Mouse (Mus musculus) kidney, adult 2 months (tissue): ENCODE data around the gene Ccser1.

Experiments used
- CTCF ChIP-seq: fragments of 200-500 bp; conservative IDR thresholded peaks from 2 replicates; pipeline ENCODE4 v1.5.1; 2011; ENCODE audit warnings: low read depth, mild to moderate bottlenecking, control low read depth, low read length, moderate library complexity, mixed read lengths; ENCODE audit not compliant: insufficient read depth, insufficient read length
- POLR2A ChIP-seq: fragments of 200-500 bp; IDR thresholded peaks from one replicate; pipeline ENCODE4 v1.6.1; 2011; ENCODE audit warnings: low read depth, low read length, control low read depth

DNA sequence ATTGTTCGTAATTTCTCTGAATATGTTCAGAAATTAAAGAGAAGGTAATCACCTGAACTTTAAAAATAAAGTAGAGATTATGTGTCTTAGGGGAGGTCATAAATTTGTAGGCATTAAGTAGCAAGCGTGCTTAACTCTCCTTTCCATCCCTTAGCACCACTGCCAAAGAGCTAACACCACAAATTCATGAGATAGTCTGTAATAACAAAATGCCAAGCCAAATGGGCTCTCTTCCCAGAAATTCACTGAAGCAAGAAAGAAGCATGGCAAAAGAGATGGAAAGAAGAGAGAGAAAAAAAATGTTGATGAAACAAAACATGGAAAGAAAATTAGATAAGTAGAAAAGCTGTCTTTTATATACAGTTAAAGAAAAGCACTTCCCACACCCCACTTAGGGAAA lies 796.8 kb downstream of the Ccser1 start:
- no peak for TF ChIP-seq CTCF
- TF ChIP-seq POLR2A, result no peak
